Mouse (Mus musculus): ENCODE measurements around the gene Stag1. TPM values are rescaled to one million over a fixed set of nuclear protein-coding genes. Genes with fewer than 3 reads are reported as not detected.

Gene Stag1
- polyA plus RNA-seq, 1 experiment from 2014 or later = 53.9 TPM

DNA sequence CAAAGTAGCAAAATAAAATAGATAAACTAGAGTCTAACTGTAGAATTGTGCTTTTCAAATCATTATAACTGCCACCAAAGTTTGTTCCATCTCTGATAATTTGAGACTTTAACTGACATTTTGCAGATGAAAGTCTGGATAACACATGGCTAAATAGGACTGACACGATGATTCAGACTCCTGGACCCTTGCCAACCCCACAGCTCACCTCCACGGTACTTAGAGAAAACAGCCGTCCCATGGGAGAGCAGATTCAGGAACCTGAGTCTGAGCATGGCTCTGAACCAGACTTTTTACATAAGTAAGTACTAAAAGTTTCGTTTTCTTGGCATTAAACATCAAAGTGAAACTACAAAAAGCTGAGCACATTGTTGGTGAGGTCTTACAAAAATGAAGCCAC, 353.9 kb downstream of the Stag1 start:
- Histone ChIP-seq H3K9me3 (no peaks in the 10 kb centered on the region), H3K4me3 (no peak overlapping the region), H3K27me3 (ENCODE audit: poor library complexity, severe bottlenecking) (no peaks in the 10 kb centered on the region), H3K27ac (no peak overlapping the region), H3K4me1 (no peaks in the 10 kb centered on the region), H3K36me3 (replicated peaks) (peaks cover 79% of the 10 kb centered on the region)
- no peak for DNase-seq (ENCODE audit: extremely low spot score, low spot score)
- WGBS = 91% methylated on average over 4 of the region's 4 CpGs

- no peak overlapping the region; the same call in 1 of the 2 replicates for H3K27ac ChIP-seq
- no peak for DNase-seq (ENCODE audit: extremely low spot score, low spot score)
- 65% methylated on average over 5 of the region's 5 CpGs for WGBS
These were observed 365.4 kb downstream of the Stag1 start for GRCm38 (mm10) chr9:100962903-100963427.

GRCm38 (mm10) chr9:100963428-100963912, 365.9 kb downstream of the Stag1 start:
- 73% methylated on average over 1 of the region's 1 CpGs for whole genome bisulfite sequencing
- no peaks in the 10 kb centered on the region for H3K27me3 ChIP-seq (ENCODE audit: poor library complexity, severe bottlenecking)
- H3K4me1 ChIP-seq = peaks cover 16% of the 10 kb centered on the region
- no peak overlapping the region for H3K4me3 ChIP-seq
- H3K9me3 ChIP-seq = no peaks in the 10 kb centered on the region
- 0 out of 2 replicates have a peak overlapping the region, but pooled peaks have one; percentile 15 for H3K27ac ChIP-seq
- peaks cover 22% of the 10 kb centered on the region for H3K36me3 ChIP-seq (replicated peaks)
- DNase-seq (ENCODE audit: extremely low spot score, low spot score) = no peak

More at GRCm38 (mm10) chr9:100962903-100963427, 365.4 kb downstream of the Stag1 start:
- Histone ChIP-seq H3K4me1 (peaks cover 16% of the 10 kb centered on the region), H3K27me3 (ENCODE audit: poor library complexity, severe bottlenecking) (no peaks in the 10 kb centered on the region), H3K36me3 (replicated peaks) (peaks cover 27% of the 10 kb centered on the region), H3K9me3 (no peaks in the 10 kb centered on the region), H3K4me3 (no peak overlapping the region)

- Histone ChIP-seq H3K27ac (no peak overlapping the region), H3K9me3 (no peaks in the 10 kb centered on the region), H3K4me3 (no peak overlapping the region), H3K27me3 (ENCODE audit: poor library complexity, severe bottlenecking) (no peaks in the 10 kb centered on the region), H3K4me1 (peaks cover 16% of the 10 kb centered on the region), H3K36me3 (replicated peaks) (peaks cover 15% of the 10 kb centered on the region)
- DNase-seq (ENCODE audit: extremely low spot score, low spot score) = no peak
- WGBS = 73% methylated on average over 4 of the region's 4 CpGs
These were observed 366.5 kb downstream of the Stag1 start for GRCm38 (mm10) chr9:100964106-100964505.

DNA sequence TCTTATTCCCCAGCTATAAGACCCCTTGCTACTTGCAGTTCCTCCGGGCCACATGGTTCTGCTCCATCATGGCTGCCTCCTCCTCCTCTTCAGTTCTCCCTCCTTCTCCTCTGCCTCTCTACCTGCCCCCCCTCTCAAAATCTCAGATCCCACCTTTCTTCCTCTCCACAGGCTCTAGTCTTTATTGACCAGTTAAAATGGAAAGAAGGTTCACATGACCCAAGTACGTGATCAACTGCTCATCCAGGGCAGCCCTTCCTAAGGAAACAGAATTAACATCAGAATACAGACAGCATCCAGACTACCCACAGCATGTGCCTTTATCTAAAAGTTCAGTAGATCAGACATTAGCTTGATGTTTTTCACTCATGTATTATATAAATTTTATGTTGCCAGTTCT, 371.9 kb downstream of the Stag1 start:
- H3K36me3 ChIP-seq (replicated peaks) = no peaks in the 10 kb centered on the region
- no peak overlapping the region for H3K4me3 ChIP-seq
- H3K27ac ChIP-seq = no peak overlapping the region
- DNase-seq (ENCODE audit: extremely low spot score, low spot score) = no peak
- no peaks in the 10 kb centered on the region for H3K27me3 ChIP-seq (ENCODE audit: poor library complexity, severe bottlenecking)
- H3K9me3 ChIP-seq = no peaks in the 10 kb centered on the region
- H3K4me1 ChIP-seq = no peaks in the 10 kb centered on the region
- WGBS = 93% methylated on average over 2 of the region's 2 CpGs

- H3K27me3 ChIP-seq (ENCODE audit: poor library complexity, severe bottlenecking) = no peaks in the 10 kb centered on the region
- WGBS = 96% methylated on average over 5 of the region's 5 CpGs
- H3K4me3 ChIP-seq = no peak overlapping the region
These were observed 381.1 kb downstream of the Stag1 start for GRCm38 (mm10) chr9:100978666-100979065.

GRCm38 (mm10) chr9:100979260-100979659, 381.7 kb downstream of the Stag1 start:
- DNase-seq (ENCODE audit: extremely low spot score, low spot score) = no peak
- Histone ChIP-seq H3K27ac (no peak overlapping the region), H3K4me1 (no peaks in the 10 kb centered on the region), H3K36me3 (replicated peaks) (peaks cover 12% of the 10 kb centered on the region), H3K4me3 (no peak overlapping the region), H3K9me3 (no peaks in the 10 kb centered on the region), H3K27me3 (ENCODE audit: poor library complexity, severe bottlenecking) (no peaks in the 10 kb centered on the region)
- 93% methylated on average over 5 of the region's 5 CpGs for WGBS

More at GRCm38 (mm10) chr9:100978666-100979065, 381.1 kb downstream of the Stag1 start:
- no peak for DNase-seq (ENCODE audit: extremely low spot score, low spot score)
- Histone ChIP-seq H3K27ac (no peak overlapping the region), H3K4me1 (no peaks in the 10 kb centered on the region), H3K9me3 (no peaks in the 10 kb centered on the region), H3K36me3 (replicated peaks) (peaks cover 10% of the 10 kb centered on the region)

- Histone ChIP-seq H3K27ac (no peak overlapping the region), H3K9me3 (no peaks in the 10 kb centered on the region), H3K27me3 (ENCODE audit: poor library complexity, severe bottlenecking) (no peaks in the 10 kb centered on the region), H3K36me3 (replicated peaks) (peaks cover 30% of the 10 kb centered on the region), H3K4me1 (no peaks in the 10 kb centered on the region), H3K4me3 (no peak overlapping the region)
- no peak for DNase-seq (ENCODE audit: extremely low spot score, low spot score)
- 96% methylated on average over 7 of the region's 7 CpGs for WGBS
These were observed 385.2 kb downstream of the Stag1 start for GRCm38 (mm10) chr9:100982786-100983185.

- 96% methylated on average over 25 of the region's 25 CpGs for WGBS
- no peak overlapping the region for H3K4me3 ChIP-seq
- no peaks in the 10 kb centered on the region for H3K4me1 ChIP-seq
- no peak for DNase-seq (ENCODE audit: extremely low spot score, low spot score)
- no peaks in the 10 kb centered on the region for H3K27me3 ChIP-seq (ENCODE audit: poor library complexity, severe bottlenecking)
- H3K9me3 ChIP-seq = peaks cover 6% of the 10 kb centered on the region; the same call in 1 of the 2 replicates
- peaks cover 40% of the 10 kb centered on the region for H3K36me3 ChIP-seq (replicated peaks)
- H3K27ac ChIP-seq = no peak overlapping the region
These were observed 387.0 kb downstream of the Stag1 start for GRCm38 (mm10) chr9:100984381-100985310.

- H3K27me3 ChIP-seq (ENCODE audit: poor library complexity, severe bottlenecking) = no peaks in the 10 kb centered on the region
- H3K27ac ChIP-seq = no peak overlapping the region
- H3K36me3 ChIP-seq (replicated peaks) = peaks cover 42% of the 10 kb centered on the region
- WGBS = 94% methylated on average over 5 of the region's 5 CpGs
- H3K9me3 ChIP-seq = peaks cover 10% of the 10 kb centered on the region; the same call in 1 of the 2 replicates
- H3K4me3 ChIP-seq = no peak overlapping the region
- no peaks in the 10 kb centered on the region for H3K4me1 ChIP-seq
- no peak for DNase-seq (ENCODE audit: extremely low spot score, low spot score)
These were observed 389.4 kb downstream of the Stag1 start for GRCm38 (mm10) chr9:100987006-100987405.

GRCm38 (mm10) chr9:100987850-100988249, 390.3 kb downstream of the Stag1 start:
- peaks cover 38% of the 10 kb centered on the region for H3K36me3 ChIP-seq (replicated peaks)
- no peak overlapping the region for H3K4me3 ChIP-seq
- no peaks in the 10 kb centered on the region for H3K27me3 ChIP-seq (ENCODE audit: poor library complexity, severe bottlenecking)
- H3K4me1 ChIP-seq = no peaks in the 10 kb centered on the region
- WGBS = 93% methylated on average over 3 of the region's 3 CpGs
- no peak overlapping the region for H3K27ac ChIP-seq
- no peak for DNase-seq (ENCODE audit: extremely low spot score, low spot score)
- peaks cover 10% of the 10 kb centered on the region; the same call in 1 of the 2 replicates for H3K9me3 ChIP-seq

- no peak overlapping the region for H3K4me3 ChIP-seq
- H3K9me3 ChIP-seq = peaks cover 10% of the 10 kb centered on the region; the same call in 1 of the 2 replicates
- peaks cover 34% of the 10 kb centered on the region for H3K36me3 ChIP-seq (replicated peaks)
- 92% methylated on average over 5 of the region's 5 CpGs for WGBS
- no peak for DNase-seq (ENCODE audit: extremely low spot score, low spot score)
- no peak overlapping the region for H3K27ac ChIP-seq
- no peaks in the 10 kb centered on the region for H3K27me3 ChIP-seq (ENCODE audit: poor library complexity, severe bottlenecking)
- no peaks in the 10 kb centered on the region for H3K4me1 ChIP-seq
These were observed 393.0 kb downstream of the Stag1 start for GRCm38 (mm10) chr9:100990609-100991008.

DNA sequence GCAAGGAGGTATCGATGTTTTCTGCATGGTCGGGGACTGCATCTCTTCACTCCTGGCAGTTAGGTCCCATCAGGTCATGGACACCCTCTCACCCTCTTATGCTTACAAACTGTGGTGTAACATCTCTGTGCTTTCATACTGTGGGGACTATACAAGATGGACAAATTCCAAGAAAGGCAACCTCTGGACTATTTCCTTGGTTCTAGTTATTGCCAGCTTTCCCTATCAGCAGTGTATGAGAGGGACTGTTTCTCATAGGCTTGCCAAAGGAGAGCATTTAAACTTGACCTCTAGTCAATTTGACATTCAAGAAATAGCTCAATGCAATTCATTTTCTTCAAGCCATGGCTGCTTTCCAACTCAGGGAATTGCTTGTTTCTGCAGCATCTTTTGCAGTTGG, 393.7 kb downstream of the Stag1 start:
- no peak for DNase-seq (ENCODE audit: extremely low spot score, low spot score)
- no peak overlapping the region for H3K27ac ChIP-seq
- H3K9me3 ChIP-seq = peaks cover 10% of the 10 kb centered on the region; the same call in 1 of the 2 replicates
- no peak overlapping the region for H3K4me3 ChIP-seq
- H3K4me1 ChIP-seq = no peaks in the 10 kb centered on the region
- WGBS = 86% methylated on average over 2 of the region's 2 CpGs
- H3K27me3 ChIP-seq (ENCODE audit: poor library complexity, severe bottlenecking) = no peaks in the 10 kb centered on the region
- peaks cover 28% of the 10 kb centered on the region for H3K36me3 ChIP-seq (replicated peaks)

All from forebrain, embryonic 10.5 days (tissue).